Mouse (Mus musculus) embryonic fibroblast, embryonic 13.5 days (primary cell): ENCODE results near the gene Renbp. TPM values are rescaled to one million over a fixed set of nuclear protein-coding genes. Genes with fewer than 3 reads are reported as not detected.

Experiments
- H3K27ac ChIP-seq: 2 replicates; pipeline ENCODE4 v1.5.1; 2012; ENCODE audit warnings: low read length, control low read depth, inconsistent platforms; ENCODE audit not compliant: insufficient read depth
- H3K4me1 ChIP-seq: 2 replicates; pipeline ENCODE4 v1.6.1; 2011; ENCODE audit warnings: low read length; ENCODE audit not compliant: control insufficient read depth, insufficient read depth
- H3K4me3 ChIP-seq: 2 replicates; pipeline ENCODE4 v1.5.1; 2011; ENCODE audit warnings: mild to moderate bottlenecking, control low read depth, low read length; ENCODE audit not compliant: insufficient read depth
- CTCF ChIP-seq: IDR thresholded peaks from 2 replicates; pipeline ENCODE4 v1.5.1; 2011; ENCODE audit warnings: mild to moderate bottlenecking, control low read depth, low read length, moderate library complexity, borderline replicate concordance; ENCODE audit not compliant: insufficient read depth
- POLR2A ChIP-seq: IDR thresholded peaks from 2 replicates; pipeline ENCODE4 v1.6.1; 2011; ENCODE audit warnings: low read depth, mild to moderate bottlenecking, control low read depth, low read length, moderate library complexity
- polyA plus RNA-seq: library from polyadenylated mRNA; stranded (reverse); fragments of >200 nt; gene quantifications from 2 replicates; pipeline ENCODE4 v1.2.4, GENCODE M21; 2011; ENCODE audit warnings: low read depth; ENCODE audit not compliant: missing spikeins, insufficient read length

Gene Renbp
- polyA plus RNA-seq, 1 experiment = 31.4 TPM

GRCm38 (mm10) chrX:73897959-73898358, 32.7 kb downstream of the Renbp start:
- H3K4me1 ChIP-seq = no peaks in the 10 kb centered on the region
- TF ChIP-seq POLR2A = no peak
- no peak for TF ChIP-seq CTCF
- no peak overlapping the region for H3K27ac ChIP-seq
- H3K4me3 ChIP-seq = no peak overlapping the region

GRCm38 (mm10) chrX:73895719-73896118, 34.9 kb downstream of the Renbp start, which contains the start of gene L1cam:
Gene L1cam, minus strand, starts transcription at chrX:73896105.
- Histone ChIP-seq H3K4me1 (no peaks in the 10 kb centered on the region), H3K4me3 (no peak within 1 kb of the TSS), H3K27ac (no peak within 1 kb of the TSS)
- TF ChIP-seq POLR2A (no peak), CTCF (no peak)

- TF ChIP-seq POLR2A = no peak
- no peak for TF ChIP-seq CTCF
- H3K4me1 ChIP-seq = no peaks in the 10 kb centered on the region
- H3K27ac ChIP-seq = no peak overlapping the region
- no peak overlapping the region for H3K4me3 ChIP-seq
These were observed 37.8 kb downstream of the Renbp start for GRCm38 (mm10) chrX:73892833-73893232.

- TF ChIP-seq CTCF (no peak), POLR2A (no peak)
- Histone ChIP-seq H3K27ac (no peak within 1 kb of the TSS), H3K4me3 (no peak within 1 kb of the TSS), H3K4me1 (no peaks in the 10 kb centered on the region)
These were observed 39.0 kb downstream of the Renbp start, which contains the start of gene Avpr2 for GRCm38 (mm10) chrX:73891551-73892152. Gene Avpr2, plus strand, starts transcription at chrX:73892102.

- Histone ChIP-seq H3K4me3 (no peak overlapping the region), H3K27ac (no peak overlapping the region), H3K4me1 (no peaks in the 10 kb centered on the region)
- TF ChIP-seq POLR2A (no peak), CTCF (no peak)
These were observed 49.2 kb downstream of the Renbp start for GRCm38 (mm10) chrX:73881463-73881862.

- TF ChIP-seq POLR2A (no peak), CTCF (no peak)
- Histone ChIP-seq H3K4me1 (no peaks in the 10 kb centered on the region), H3K27ac (no peak overlapping the region), H3K4me3 (0 out of 2 replicates have a peak overlapping the region, but pooled peaks have one; percentile 12)
These were observed 49.6 kb downstream of the Renbp start for GRCm38 (mm10) chrX:73881036-73881427.

GRCm38 (mm10) chrX:73880194-73881035, 50.2 kb downstream of the Renbp start:
- Histone ChIP-seq H3K4me3 (peak overlapping the region; percentile 12), H3K4me1 (no peaks in the 10 kb centered on the region), H3K27ac (no peak overlapping the region)
- TF ChIP-seq CTCF = no peak
- no peak for TF ChIP-seq POLR2A

- no peaks in the 10 kb centered on the region for H3K4me1 ChIP-seq
- H3K4me3 ChIP-seq = no peak overlapping the region
- TF ChIP-seq POLR2A (no peak), CTCF (no peak)
- H3K27ac ChIP-seq = no peak overlapping the region
These were observed 53.6 kb downstream of the Renbp start for GRCm38 (mm10) chrX:73877014-73877413.

- Histone ChIP-seq H3K4me3 (no peak overlapping the region), H3K27ac (no peak overlapping the region), H3K4me1 (no peaks in the 10 kb centered on the region)
- TF ChIP-seq POLR2A = no peak
- no peak for TF ChIP-seq CTCF
These were observed 54.8 kb downstream of the Renbp start for GRCm38 (mm10) chrX:73875881-73876280.

Other genes starting within 250 kb of the Renbp start
- gene Bcap31, start 214.7 kb downstream of the Renbp start, polyA plus RNA-seq = 207 and 261 TPM in 2 replicates
- gene Abcd1, start 214.3 kb downstream of the Renbp start, polyA plus RNA-seq = 12.3 and 14.7 TPM in 2 replicates
- 0.25 TPM in 1 of 2 replicates, not detected in the other for gene Plxnb3, start 173.8 kb downstream of the Renbp start, polyA plus RNA-seq
- not detected in 2 replicates for gene Srpk3, start 156.4 kb downstream of the Renbp start, polyA plus RNA-seq
- gene Idh3g, start 144.0 kb downstream of the Renbp start, polyA plus RNA-seq = 94.8 and 115 TPM in 2 replicates
- gene Ssr4, start 143.8 kb downstream of the Renbp start, polyA plus RNA-seq = 288 and 321 TPM in 2 replicates
- gene Pdzd4, start 105.9 kb downstream of the Renbp start, polyA plus RNA-seq = 5.6 and 8.9 TPM in 2 replicates
- not detected in 2 replicates for gene Avpr2, start 38.7 kb downstream of the Renbp start, polyA plus RNA-seq
- gene L1cam, start 34.7 kb downstream of the Renbp start, polyA plus RNA-seq = 0.27 and 1.3 TPM in 2 replicates
- gene Arhgap4, start 9.0 kb downstream of the Renbp start, polyA plus RNA-seq = 0.40 and 0.72 TPM in 2 replicates
- gene Naa10, start 8.9 kb downstream of the Renbp start, polyA plus RNA-seq = 42.7 and 45.4 TPM in 2 replicates
- gene Hcfc1, start 35.5 kb upstream of the Renbp start, polyA plus RNA-seq = 61.4 and 65.6 TPM in 2 replicates
- 61.2 and 68.2 TPM in 2 replicates for gene Irak1, start 93.1 kb upstream of the Renbp start, polyA plus RNA-seq
- gene Opn1mw, start 196.6 kb upstream of the Renbp start, polyA plus RNA-seq = not detected in 2 replicates
- 19.0 and 21.0 TPM in 2 replicates for gene Mecp2, start 204.5 kb upstream of the Renbp start, polyA plus RNA-seq
- not detected in 2 replicates for gene Tex28, start 237.0 kb upstream of the Renbp start, polyA plus RNA-seq
- gene Tktl1, start 246.4 kb upstream of the Renbp start, polyA plus RNA-seq = not detected in 2 replicates